Mouse (Mus musculus): ENCODE data around the gene St7.

DNA sequence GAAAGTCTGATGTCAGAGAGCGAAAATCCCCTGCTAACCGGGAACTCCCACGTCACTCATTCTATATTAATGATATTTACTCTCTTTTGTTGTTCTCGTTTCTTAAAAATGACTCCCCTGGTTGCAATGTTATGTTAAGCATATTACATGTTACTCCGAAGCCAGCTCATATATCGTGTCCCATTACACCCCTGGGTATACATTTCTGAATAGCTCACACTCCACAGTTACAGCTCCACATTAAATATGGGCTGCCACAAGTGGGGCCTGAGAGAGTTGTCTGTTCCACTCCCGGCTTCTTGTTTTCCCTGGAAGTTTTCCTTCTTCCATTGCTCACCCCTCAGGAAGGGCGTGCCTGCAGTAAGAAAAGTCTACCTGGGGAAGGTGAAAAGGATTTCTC lies 259.0 kb downstream of the St7 start:
- no peak for TF ChIP-seq CTCF (IDR thresholded peaks at IDR 0.05; ENCODE audit: extremely low read depth, insufficient read depth, low read length)
- no peak for TF ChIP-seq POLR2A (IDR thresholded peaks at IDR 0.05; ENCODE audit: extremely low read depth, insufficient read depth, low read length)
